Mouse (Mus musculus) hindbrain, embryonic 14.5 days (tissue): ENCODE measurements around the gene Hist1h2bk. TPM values are rescaled to one million over a fixed set of nuclear protein-coding genes. Genes with fewer than 3 reads are reported as not detected.

ENCODE experiments used
- ATAC-seq: fragments of 200-750 bp; cut with Nextera tagmentation; 2 replicates; pipeline ENCODE4 v1.8.0; 2017; ENCODE audit warnings: moderate number of reproducible peaks, mild to moderate bottlenecking, moderate TSS enrichment, moderate library complexity; ENCODE audit not compliant: low FRiP score
- DNase-seq: peaks from one replicate; pipeline ENCODE4 v3.0.0-alpha.2; 2015; ENCODE audit warnings: low spot score
- H3K27ac ChIP-seq: fragments of 300-500 bp; sonication (generic); 2 replicates; pipeline ENCODE4 v1.5.1; 2014; ENCODE audit warnings: mild to moderate bottlenecking, moderate library complexity
- H3K27me3 ChIP-seq: fragments of 300-500 bp; sonication (generic); 2 replicates; pipeline ENCODE4 v1.6.1; 2014; ENCODE audit warnings: mild to moderate bottlenecking, low read length, mixed read lengths; ENCODE audit not compliant: control insufficient read depth, insufficient read depth
- H3K36me3 ChIP-seq: fragments of 300-500 bp; sonication (generic); replicated peaks from 2 replicates; pipeline ENCODE4 v1.6.1; 2014; ENCODE audit not compliant: control insufficient read depth, insufficient read depth
- H3K4me1 ChIP-seq: fragments of 300-500 bp; sonication (generic); replicated peaks from 2 replicates; pipeline ENCODE4 v1.6.1; 2014; ENCODE audit warnings: antibody characterized with exemption, low read length, mixed read lengths; ENCODE audit not compliant: control insufficient read depth, insufficient read depth
- H3K4me2 ChIP-seq: fragments of 300-500 bp; sonication (generic); replicated peaks from 2 replicates; pipeline ENCODE4 v1.6.1; 2014; ENCODE audit warnings: mild to moderate bottlenecking, moderate library complexity
- H3K4me3 ChIP-seq: fragments of 300-500 bp; sonication (generic); replicated peaks from 2 replicates; pipeline ENCODE4 v1.5.1; 2014; ENCODE audit warnings: mild to moderate bottlenecking, low read length
- H3K9ac ChIP-seq: fragments of 300-500 bp; sonication (generic); 2 replicates; pipeline ENCODE4 v1.6.1; 2014
- H3K9me3 ChIP-seq: fragments of 300-500 bp; sonication (generic); 2 replicates; pipeline ENCODE4 v1.6.1; 2016; ENCODE audit warnings: low read length; ENCODE audit not compliant: control insufficient read depth
- WGBS: fragments of 180-500 bp; shearing (Covaris S2); extraction: QIAGEN DNeasy Blood & Tissue Kit; methylation state at CpG from one replicate; pipeline ENCODE4 v1.1.7; 2014; 5-methylcytosine and 5-hydroxymethylcytosine counted together
- polyA plus RNA-seq: library from polyadenylated mRNA; unstranded; fragments of >200 nt; fragmentation: Nextera tagmentation; extraction: Ambion mirVana; gene quantifications from 2 replicates; pipeline ENCODE4 v1.2.1, GENCODE M21; 2014

The Hist1h2bk gene
- polyA plus RNA-seq, 1 experiment from 2014 or later: 1.6 TPM

DNA sequence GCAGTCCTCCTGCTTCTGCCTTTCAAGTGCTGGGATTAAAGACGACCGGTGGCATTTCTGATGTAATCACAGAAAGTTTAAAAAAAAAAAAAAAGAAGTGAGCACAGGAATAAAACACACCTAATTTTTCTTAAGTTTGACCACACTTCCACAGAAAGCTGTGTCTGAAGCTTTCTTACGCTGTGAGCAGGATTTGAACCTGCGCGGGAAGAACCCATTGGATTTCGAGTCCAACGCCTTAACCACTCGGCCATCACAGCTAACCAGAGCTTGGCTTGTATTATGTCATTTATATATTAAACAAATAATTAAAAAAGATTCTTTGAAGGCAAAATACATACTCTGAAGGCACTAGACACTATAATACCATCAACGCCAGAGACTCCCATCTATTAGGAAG lies 13.4 kb upstream of the Hist1h2bk start:
- no peaks in the 10 kb centered on the region for H3K36me3 ChIP-seq
- H3K4me2 ChIP-seq: peak overlapping the region; percentile 51
- H3K27ac ChIP-seq: no peak overlapping the region
- no peak overlapping the region for H3K9ac ChIP-seq
- H3K9me3 ChIP-seq: no peaks in the 10 kb centered on the region
- under 1% methylated on average over 9 of the region's 9 CpGs for WGBS
- peak; percentile 88 for DNase-seq
- no peaks in the 10 kb centered on the region for H3K4me1 ChIP-seq
- peak; percentile 64 for ATAC-seq
- H3K4me3 ChIP-seq: peak overlapping the region; percentile 30
- H3K27me3 ChIP-seq: peaks cover 68% of the 10 kb centered on the region

DNA sequence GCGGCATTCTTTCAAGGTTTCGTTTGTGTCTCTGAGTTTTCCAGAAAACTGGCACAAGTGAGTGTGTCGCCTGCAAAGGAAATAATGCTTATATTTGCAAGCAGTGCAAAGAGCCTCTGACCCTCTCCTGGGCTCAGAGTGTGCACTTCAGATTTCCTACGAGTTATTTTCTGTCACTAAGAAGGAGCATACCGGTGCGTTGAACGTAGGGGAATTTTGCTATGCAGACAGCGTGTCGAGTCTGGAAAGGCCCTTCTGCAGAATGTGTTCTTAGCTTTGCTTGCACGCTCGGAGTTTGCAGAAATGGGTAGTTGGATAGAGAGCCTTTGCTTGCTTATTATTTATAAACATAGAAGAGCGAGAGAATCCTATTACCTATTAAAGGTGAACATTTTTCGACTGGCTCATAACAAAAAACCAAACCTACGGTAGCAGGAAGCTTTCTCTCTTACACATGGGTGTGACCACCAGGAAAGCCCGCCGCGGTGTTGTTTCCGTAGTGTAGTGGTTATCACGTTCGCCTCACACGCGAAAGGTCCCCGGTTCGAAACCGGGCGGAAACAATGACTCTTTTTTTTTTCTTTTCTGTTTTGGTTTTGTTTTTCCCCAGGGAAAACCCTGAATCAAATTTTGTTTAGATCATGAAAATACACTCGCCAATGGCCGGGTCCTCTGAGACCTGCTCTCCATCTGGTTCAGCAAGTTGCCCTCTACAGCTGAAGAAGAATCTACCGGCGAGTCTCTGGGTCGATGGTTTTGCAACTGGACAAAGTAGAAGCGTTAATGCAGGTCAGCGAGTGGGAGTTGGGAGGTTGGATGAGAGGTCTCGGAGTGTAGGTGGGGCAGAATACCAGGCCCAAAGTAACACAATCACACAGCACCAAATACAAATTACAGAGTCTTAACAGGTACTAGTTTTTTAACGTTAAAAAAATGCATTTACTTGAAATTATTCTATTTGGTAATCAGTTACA lies 9.3 kb upstream of the Hist1h2bk start:
- 0 out of 2 replicates have a peak overlapping the region, but pooled peaks have one; percentile 26 for H3K27ac ChIP-seq

DNA sequence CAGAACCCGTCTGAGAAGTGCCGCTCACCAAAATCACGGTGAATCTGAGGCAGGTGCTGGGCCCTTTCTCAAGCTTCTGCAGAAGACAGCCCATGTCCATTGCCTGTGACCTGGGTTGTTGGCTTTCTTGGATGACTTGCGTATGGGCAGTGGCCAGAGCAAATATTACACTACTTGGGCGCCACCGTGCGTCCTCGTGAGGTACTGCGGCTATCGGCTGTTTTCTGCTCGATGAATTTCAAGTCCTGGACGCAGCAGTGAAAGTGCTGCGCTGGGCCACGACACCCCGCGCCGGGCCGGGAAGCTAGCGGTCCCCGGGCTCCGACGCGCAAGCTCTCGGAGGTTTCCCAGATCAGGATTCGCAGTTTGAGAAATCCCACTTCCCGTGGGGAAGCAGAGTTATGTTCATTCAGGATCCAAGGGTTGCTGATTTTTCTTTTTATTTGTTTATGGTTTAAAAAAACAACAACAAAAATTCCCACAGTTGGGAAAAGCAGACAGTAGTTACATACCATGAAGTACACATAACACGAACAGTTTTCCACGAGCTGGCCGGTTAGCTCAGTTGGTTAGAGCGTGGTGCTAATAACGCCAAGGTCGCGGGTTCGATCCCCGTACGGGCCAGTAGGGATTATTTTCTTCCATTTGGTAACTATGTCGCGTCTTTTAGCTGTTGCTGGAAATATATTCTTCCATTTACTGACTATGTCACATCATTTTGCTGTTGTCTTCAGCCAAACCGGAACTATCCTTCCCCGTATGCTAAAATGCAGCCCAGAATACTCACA lies 6.8 kb upstream of the Hist1h2bk start:
- H3K9me3 ChIP-seq: no peaks in the 10 kb centered on the region
- peak overlapping the region; percentile 68 for H3K9ac ChIP-seq
- no peaks in the 10 kb centered on the region for H3K36me3 ChIP-seq
- H3K27me3 ChIP-seq: 0 out of 2 replicates have a peak, but pooled peaks cover 4% of the 10 kb centered on the region
- 0 out of 2 replicates have a peak overlapping the region, but pooled peaks have one; percentile 59 for H3K27ac ChIP-seq
- DNase-seq (peak; percentile 97), ATAC-seq (peak; percentile 82)
- peak overlapping the region; percentile 51 for H3K4me3 ChIP-seq
- no peaks in the 10 kb centered on the region for H3K4me1 ChIP-seq
- under 1% methylated on average over 40 of the region's 40 CpGs for WGBS
- H3K4me2 ChIP-seq: peak overlapping the region; percentile 80

More for the DNA sequence above, 9.3 kb upstream of the Hist1h2bk start:
- Histone ChIP-seq H3K9me3 (no peaks in the 10 kb centered on the region), H3K27me3 (peaks cover 27% of the 10 kb centered on the region), H3K36me3 (no peaks in the 10 kb centered on the region), H3K4me1 (no peaks in the 10 kb centered on the region), H3K4me2 (peak overlapping the region; percentile 51), H3K9ac (peak overlapping the region; percentile 37), H3K4me3 (peak overlapping the region; percentile 35)
- 2% methylated on average over 35 of the region's 35 CpGs for WGBS
- peak; percentile 98 for DNase-seq
- peak; percentile 71 for ATAC-seq

DNA sequence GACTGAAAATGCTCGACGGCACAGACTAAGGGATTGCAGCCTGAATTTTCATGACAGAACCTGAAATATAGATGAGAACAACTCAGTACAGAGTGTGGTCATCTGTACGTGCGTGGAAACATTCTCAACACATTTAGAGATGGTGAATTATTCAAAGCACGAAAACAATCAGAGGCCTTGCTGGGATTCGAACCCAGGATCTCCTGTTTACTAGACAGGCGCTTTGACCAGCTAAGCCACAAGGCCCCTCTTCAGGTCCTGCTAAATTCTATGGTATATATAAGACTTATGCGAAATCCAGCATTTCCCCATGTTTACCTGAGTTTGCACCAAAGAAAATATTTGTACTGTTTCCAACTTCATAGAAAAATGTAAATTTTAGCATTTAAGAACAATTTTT lies 5.7 kb upstream of the Hist1h2bk start:
- Histone ChIP-seq H3K27me3 (no peaks in the 10 kb centered on the region), H3K27ac (no peak overlapping the region), H3K36me3 (no peaks in the 10 kb centered on the region), H3K4me1 (peaks cover 5% of the 10 kb centered on the region; the same call in 1 of the 2 replicates), H3K4me2 (no peak overlapping the region), H3K9ac (no peak overlapping the region), H3K4me3 (no peak overlapping the region), H3K9me3 (no peaks in the 10 kb centered on the region)
- ATAC-seq (no peak), DNase-seq (peak; percentile 53)
- WGBS: 32% methylated on average over 8 of the region's 8 CpGs

DNA sequence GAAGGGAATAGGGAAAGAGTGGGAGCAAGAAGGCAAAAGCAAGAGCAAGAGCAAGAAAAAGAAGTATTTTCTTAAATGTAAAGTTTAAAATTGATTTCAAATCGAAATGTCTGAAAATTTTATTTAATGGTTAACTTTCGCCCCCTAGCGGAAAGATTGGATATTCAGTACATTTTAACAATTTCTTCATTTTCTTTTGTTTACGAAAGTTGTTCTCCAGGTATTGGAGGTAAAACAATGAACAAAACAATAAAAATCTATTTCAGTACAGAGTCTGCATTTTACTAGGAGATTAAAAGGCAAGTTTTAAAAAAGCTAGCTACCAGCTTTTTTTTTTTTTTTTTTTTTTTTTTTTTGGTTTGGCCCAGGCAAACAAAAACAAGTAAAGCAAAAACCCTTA lies 5.2 kb upstream of the Hist1h2bk start:
- H3K27ac ChIP-seq: no peak overlapping the region
- H3K36me3 ChIP-seq: no peaks in the 10 kb centered on the region
- no peak overlapping the region for H3K4me2 ChIP-seq
- ATAC-seq (no peak), DNase-seq (peak; percentile 75)
- H3K4me3 ChIP-seq: no peak overlapping the region
- no peak overlapping the region for H3K9ac ChIP-seq
- 18% methylated on average over 4 of the region's 4 CpGs for whole genome bisulfite sequencing
- H3K27me3 ChIP-seq: no peaks in the 10 kb centered on the region
- H3K4me1 ChIP-seq: peaks cover 5% of the 10 kb centered on the region; the same call in 1 of the 2 replicates
- H3K9me3 ChIP-seq: no peaks in the 10 kb centered on the region

DNA sequence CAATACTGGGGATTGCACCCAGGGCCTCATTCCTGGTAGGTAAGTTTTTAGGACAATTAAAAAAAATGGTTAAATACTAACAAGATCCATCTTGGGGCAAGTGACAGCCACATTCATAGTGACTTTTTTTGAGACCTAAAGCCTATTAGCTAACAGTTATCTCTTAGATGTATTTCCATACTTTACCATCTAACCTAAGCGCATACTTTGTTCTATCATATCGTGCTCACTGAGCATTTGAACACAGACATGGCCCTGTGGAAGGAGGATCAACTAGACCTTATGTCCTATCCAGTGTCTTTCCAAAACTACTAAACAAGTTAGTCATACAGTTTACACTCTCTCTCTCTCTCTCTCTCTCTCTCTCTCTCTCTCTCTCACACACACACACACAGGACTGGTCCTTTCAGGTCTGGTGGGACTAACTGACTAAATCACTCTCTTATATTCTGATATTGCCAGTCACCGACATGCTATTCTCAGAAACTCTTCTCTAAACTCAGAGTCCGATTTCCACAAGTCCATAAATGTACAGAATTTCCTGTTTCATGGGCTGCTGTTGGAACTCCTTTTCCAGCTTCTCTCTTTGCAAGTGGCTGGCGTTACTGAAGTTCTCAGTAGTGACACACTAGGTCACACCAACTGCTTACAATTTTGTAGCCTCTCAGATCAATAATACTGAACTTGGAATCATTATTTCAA lies 1.8 kb upstream of the Hist1h2bk start:
- Histone ChIP-seq H3K9ac (peak overlapping the region; percentile 37; the same call in 1 of the 2 replicates), H3K9me3 (no peaks in the 10 kb centered on the region), H3K27ac (no peak overlapping the region), H3K27me3 (no peaks in the 10 kb centered on the region), H3K36me3 (no peaks in the 10 kb centered on the region), H3K4me3 (0 out of 2 replicates have a peak overlapping the region, but pooled peaks have one; percentile 30), H3K4me1 (peaks cover 14% of the 10 kb centered on the region), H3K4me2 (peak overlapping the region; percentile 76)
- WGBS: 59% methylated on average over 5 of the region's 5 CpGs
- DNase-seq: no peak
- no peak for ATAC-seq

DNA sequence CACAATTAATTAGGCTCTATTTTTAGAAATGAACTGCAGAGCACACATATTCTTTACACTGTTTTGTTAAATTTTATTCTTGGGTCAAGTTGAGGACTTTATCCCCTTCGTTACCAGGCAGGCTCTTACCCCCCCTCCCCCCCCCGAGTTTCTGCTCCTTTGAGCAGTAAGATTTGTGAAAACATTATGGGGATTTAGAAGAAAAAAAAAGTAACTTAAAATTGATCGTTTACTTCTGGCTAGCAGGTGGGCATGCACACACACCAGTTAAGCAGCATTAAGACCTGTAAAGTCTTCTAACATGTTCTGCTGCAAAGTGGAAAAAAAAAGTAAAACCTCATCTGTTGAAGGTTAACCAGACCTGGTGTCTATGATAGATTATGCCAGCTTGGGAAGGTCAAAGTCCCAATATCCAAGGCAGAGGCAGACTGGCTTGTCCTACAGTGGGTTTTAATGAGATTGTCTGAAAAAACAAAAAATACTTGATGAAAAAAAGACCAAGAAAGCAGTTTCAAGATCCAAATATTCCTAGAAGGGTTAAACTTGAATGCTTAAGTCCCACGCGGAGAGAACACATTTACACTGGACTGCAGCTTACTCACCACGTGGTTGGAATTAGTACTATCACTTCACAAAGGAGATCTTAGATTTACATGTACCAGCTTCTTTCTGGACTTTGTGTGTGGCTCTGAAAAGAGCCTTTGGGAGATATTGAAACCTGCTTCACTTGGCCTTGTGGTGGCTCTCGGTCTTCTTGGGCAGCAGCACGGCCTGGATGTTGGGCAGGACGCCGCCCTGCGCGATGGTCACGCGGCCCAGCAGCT lies 1.0 kb upstream of the Hist1h2bk start:
- DNase-seq (no peak), ATAC-seq (no peak)
- no peak overlapping the region for H3K27ac ChIP-seq
- H3K4me2 ChIP-seq: peak overlapping the region; percentile 76
- H3K9ac ChIP-seq: peak overlapping the region; percentile 37
- under 1% methylated on average over 8 of the region's 14 CpGs for WGBS
- H3K27me3 ChIP-seq: no peaks in the 10 kb centered on the region
- no peaks in the 10 kb centered on the region for H3K36me3 ChIP-seq
- peak overlapping the region; percentile 30 for H3K4me3 ChIP-seq
- H3K9me3 ChIP-seq: no peaks in the 10 kb centered on the region
- peaks cover 14% of the 10 kb centered on the region for H3K4me1 ChIP-seq
